Mouse (Mus musculus): ENCODE results near the gene Csnk2a2.
A peak's percentile ranks its signal among the peaks of the same experiment; 100 is the strongest.

Csnk2a2 gene

DNA sequence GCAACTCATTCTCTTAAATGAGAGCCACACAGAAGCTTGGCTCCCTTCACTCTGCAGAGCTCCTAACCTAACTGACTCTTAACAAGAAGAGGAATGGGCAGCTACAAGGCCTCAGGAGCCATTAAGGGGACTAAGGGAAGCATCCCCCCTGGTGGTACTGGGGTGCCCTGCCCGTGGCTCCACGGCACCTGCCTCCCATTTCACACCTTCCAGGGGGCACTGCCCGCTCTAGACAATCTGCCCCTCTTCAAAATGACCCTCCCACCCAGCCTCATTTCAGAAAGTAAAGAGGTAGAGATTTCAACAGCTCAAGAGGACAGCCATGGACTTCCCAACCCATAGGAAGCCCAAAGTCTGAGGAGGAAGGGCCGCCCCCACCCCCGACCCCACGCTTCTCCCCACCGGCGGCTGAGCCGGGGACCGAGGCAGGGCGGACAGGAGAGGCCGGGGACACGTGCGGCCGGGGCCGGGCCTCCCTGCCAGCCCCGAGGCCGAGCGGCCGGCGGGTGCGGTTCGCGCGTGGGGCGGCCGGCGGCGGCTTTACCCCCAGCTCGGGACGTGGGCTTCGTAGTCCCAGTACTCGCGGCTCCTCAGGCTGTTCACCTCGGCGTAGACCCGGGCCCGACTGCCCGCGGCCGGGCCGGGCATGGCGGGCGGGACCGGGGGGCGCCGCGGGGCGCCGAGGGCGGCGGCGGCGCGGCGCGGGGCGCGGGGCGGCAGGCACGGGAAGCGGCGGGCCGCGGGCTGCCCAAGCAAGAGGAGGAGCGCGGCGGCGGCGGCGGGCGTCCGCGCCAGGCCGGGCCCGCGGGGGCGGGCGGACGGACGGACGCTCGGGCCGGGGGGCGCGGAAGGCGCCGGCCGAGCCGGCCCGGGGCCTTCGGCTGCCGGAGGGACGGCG is 1.8 kb downstream of the Csnk2a2 start:
- no peak for DNase-seq (ENCODE audit: low read depth in 1 of 2, low spot score in 2 of 2)

- DNase-seq (ENCODE audit: low read depth in 1 of 2, low spot score in 2 of 2): no peak
These were observed 19.8 kb downstream of the Csnk2a2 start for GRCm38 (mm10) chr8:95470008-95470407.

DNA sequence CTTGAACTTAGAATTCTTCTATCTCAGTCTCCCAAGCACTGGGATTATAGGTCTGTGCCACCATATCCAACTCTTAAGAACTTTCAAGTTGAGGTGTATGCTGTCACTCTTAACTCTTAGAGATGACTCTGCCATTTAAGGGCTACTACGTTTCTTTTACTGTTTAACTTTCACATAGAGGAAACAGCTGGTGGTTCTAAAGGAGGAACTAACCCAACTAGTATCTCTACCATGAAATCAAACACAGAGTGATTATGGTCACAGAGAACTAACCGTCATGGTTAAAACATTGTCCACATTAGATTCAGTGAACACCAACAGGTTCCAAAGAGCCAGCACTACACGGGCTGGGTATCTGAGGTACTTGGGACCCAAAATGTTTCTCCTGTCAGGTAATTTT is 20.8 kb downstream of the Csnk2a2 start:
- no peak for DNase-seq (ENCODE audit: low read depth in 1 of 2, low spot score in 2 of 2)

DNA sequence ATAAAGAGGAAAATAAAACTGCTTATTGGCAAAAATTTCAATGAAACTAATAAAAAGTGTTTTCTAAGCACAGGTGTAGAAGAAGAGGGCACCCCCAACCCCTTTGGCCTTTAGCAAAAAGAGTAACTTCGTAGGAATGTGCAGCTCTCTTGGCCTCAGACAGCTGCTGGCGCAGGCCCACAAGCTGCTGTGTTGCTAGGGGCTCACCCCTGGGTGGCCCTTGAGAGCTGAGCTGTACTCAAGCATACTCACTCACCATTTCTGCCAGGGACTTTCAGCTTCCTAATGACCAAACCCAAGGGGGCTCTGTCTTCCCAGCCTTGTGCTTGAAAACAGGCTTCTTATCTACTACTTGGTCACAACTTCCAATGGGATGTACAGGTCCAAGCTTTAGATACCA is 23.3 kb downstream of the Csnk2a2 start:
- no peak for DNase-seq (ENCODE audit: low read depth in 1 of 2, low spot score in 2 of 2)

- DNase-seq (ENCODE audit: low read depth in 1 of 2, low spot score in 2 of 2): no peak
These were observed 37.3 kb downstream of the Csnk2a2 start for GRCm38 (mm10) chr8:95452518-95452917.

DNA sequence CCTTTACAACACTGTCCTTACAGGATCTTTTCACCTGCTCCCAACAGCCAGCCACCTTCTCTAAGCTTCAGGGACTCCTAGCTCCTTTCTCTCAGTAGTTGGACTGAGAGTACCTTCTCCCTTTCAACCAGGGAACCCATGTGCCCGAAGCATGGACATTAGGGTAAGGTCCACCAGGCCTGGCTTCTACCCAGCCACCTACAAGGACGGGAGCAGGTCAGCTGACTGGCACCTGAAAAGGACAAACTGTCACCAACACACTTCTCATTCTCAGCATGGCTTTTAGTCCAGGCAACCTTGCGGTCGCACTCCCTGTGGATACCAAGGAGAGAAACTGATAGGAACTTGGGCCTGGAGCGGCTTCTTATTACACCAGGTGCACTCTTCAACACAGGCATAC is 39.6 kb downstream of the Csnk2a2 start:
- DNase-seq (ENCODE audit: low read depth in 1 of 2, low spot score in 2 of 2): no peak

GRCm38 (mm10) chr8:95447661-95448060 is 42.2 kb downstream of the Csnk2a2 start:
- no peak for DNase-seq (ENCODE audit: low read depth in 1 of 2, low spot score in 2 of 2)

DNA sequence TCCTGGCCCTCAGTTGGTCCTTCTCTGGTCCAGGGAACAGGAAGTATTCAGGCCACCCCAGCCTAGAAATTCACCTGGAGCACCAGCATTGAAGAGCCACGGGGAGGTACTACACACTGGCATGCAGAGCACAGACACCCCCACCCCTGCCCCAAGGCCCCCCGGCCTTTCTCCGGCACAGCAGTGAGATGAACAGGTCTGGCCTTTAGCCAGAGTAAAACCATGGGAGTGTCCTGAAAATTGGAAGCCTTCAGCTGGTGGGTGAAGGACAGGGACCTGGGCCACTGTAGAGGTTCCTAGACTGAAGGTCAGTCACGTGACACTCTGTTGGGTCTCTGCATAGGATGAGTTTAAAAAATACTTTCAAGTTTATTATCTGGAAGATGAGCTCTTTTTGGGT is 44.8 kb downstream of the Csnk2a2 start:
- DNase-seq (ENCODE audit: low read depth in 1 of 2, low spot score in 2 of 2): no peak

DNA sequence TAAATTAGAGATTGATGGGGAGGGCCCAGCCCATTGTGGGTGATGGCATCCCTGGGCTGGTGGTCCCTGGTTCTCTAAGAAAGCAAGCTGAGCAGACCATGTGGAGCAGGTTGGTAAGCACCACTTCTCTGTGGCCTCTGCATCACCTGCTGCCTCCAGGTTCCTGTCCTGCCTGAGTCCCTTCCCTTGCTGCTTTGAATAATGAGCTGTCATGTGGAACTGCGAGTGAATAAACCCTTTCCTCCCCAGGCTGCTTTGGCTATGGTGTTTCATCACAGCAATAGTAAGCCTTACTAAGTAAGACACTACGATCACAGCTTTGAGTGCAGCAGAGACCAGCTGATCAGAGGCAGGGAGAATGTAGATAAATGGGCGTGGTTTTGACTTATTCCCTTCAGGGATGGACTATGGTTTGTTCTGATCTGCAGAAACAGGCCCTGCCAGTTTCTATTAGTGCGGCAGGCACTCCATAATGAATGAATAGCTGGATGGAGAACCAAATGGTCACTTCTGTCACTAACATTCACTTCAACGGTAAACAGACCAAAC is 48.3 kb downstream of the Csnk2a2 start:
- no peak for DNase-seq (ENCODE audit: low read depth in 1 of 2, low spot score in 2 of 2)

DNA sequence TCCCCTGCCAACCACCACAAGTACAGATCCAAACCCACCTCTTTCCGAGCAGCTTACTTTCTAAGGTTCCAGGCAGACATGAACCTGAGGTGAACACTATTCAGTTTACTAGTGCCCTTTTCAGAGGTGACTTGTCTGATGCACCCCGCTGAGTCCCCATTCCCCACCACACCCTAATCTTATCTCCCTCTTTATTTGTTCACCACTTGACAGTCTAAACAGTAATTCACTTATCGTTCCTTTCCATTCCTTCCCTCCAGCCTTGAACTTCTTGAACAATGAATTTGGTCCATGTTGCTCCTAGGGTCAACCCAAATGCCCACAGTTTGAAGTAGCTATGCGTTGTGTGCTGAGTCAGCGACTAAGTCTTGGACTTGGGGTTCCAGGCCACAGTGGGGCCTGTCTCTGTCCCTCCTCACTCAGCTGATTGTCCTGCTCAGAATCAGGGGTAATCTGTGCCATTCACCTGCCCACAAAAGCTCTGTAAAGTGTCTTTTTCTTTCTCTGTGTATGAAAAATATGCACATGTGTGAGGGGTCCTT is 49.6 kb downstream of the Csnk2a2 start:
- DNase-seq (ENCODE audit: low read depth in 1 of 2, low spot score in 2 of 2): no peak

DNA sequence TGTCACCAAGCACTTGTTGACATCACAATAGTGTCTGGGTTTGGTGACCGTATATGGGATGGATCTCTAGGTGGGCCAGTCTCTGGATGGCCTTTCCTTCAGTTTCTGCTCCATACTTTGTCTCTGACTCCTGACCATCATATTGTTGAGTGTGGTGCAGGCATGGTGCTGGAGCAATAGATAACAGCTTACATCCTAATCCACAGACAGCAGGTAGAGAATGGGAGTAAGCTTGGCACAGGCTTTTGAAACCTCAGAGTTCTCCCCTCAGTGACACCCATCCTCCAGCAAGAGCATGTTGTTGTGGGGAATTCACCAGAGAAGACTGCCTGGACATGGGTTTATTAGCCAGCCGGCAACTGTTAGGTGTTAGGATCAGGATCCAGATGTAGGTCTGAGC is 50.4 kb downstream of the Csnk2a2 start:
- DNase-seq (ENCODE audit: low read depth in 1 of 2, low spot score in 2 of 2): no peak

DNA sequence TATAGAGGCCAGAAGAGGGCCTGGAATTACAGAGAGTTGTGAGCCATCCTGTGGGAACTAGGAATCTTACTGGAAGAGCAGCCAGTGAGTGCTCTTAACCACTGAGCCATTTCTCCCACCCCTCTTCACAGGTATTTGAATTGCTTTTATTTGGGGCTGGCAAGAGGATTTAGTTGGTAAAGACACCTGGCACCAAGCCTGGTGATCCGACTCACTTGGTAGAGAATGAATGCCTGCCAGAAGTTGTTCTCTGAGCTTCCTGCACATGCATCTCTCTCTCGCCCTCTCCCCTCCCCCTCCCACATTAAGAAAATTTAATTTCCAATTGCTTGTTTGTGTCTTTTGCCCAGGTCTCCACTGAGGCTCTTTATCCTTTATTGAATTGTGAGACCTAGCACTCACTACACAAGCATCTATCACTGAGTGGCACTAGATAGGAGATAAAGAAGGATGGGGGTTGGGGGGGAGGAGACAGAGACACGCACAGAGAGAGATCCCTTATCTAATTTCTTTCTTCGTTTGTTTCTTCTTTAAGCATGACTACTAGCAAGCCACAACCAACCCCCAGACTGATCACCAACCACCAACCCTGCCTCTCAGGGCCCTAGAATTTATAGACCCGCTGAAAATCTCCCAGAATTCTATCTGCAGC is 52.4 kb downstream of the Csnk2a2 start:
- DNase-seq (ENCODE audit: low read depth in 1 of 2, low spot score in 2 of 2): no peak

- no peak for DNase-seq (ENCODE audit: low read depth in 1 of 2, low spot score in 2 of 2)
These were observed 53.9 kb downstream of the Csnk2a2 start for GRCm38 (mm10) chr8:95435930-95436329.

- DNase-seq (ENCODE audit: low read depth in 1 of 2, low spot score in 2 of 2): no peak
These were observed 54.4 kb downstream of the Csnk2a2 start for GRCm38 (mm10) chr8:95435471-95435870.

GRCm38 (mm10) chr8:95434686-95435439 is 55.0 kb downstream of the Csnk2a2 start, which contains the start of gene Cfap20:
Gene Cfap20, minus strand, starts transcription at chr8:95434869.
- DNase-seq (ENCODE audit: low read depth in 1 of 2, low spot score in 2 of 2): peak; percentile 99 to 100

- DNase-seq (ENCODE audit: low read depth in 1 of 2, low spot score in 2 of 2): no peak
These were observed 55.6 kb downstream of the Csnk2a2 start for GRCm38 (mm10) chr8:95434233-95434632.

GRCm38 (mm10) chr8:95433124-95433523 is 56.7 kb downstream of the Csnk2a2 start:
- no peak for DNase-seq (ENCODE audit: low read depth in 1 of 2, low spot score in 2 of 2)

DNA sequence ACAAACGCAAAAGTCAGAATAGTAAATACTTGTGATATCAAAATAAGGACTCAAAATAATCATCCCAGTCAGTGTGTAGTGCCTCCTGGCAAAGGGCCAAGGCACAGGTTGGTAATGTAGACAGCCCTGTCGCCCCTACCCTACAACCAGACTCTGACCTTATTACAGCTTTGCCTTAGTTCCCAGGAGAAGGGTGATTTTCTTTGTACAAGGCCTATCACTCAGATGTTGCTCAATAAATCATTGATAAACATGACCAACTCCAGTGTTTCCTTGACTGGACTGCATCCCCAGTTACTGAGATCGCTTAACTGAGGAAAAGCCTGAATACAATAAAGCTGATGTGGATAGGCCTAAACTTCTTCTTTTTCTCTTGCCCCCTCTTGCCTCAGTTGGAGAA is 57.4 kb downstream of the Csnk2a2 start:
- no peak for DNase-seq (ENCODE audit: low read depth in 1 of 2, low spot score in 2 of 2)

GRCm38 (mm10) chr8:95429945-95430344 is 59.9 kb downstream of the Csnk2a2 start:
- no peak for DNase-seq (ENCODE audit: low read depth in 1 of 2, low spot score in 2 of 2)

DNA sequence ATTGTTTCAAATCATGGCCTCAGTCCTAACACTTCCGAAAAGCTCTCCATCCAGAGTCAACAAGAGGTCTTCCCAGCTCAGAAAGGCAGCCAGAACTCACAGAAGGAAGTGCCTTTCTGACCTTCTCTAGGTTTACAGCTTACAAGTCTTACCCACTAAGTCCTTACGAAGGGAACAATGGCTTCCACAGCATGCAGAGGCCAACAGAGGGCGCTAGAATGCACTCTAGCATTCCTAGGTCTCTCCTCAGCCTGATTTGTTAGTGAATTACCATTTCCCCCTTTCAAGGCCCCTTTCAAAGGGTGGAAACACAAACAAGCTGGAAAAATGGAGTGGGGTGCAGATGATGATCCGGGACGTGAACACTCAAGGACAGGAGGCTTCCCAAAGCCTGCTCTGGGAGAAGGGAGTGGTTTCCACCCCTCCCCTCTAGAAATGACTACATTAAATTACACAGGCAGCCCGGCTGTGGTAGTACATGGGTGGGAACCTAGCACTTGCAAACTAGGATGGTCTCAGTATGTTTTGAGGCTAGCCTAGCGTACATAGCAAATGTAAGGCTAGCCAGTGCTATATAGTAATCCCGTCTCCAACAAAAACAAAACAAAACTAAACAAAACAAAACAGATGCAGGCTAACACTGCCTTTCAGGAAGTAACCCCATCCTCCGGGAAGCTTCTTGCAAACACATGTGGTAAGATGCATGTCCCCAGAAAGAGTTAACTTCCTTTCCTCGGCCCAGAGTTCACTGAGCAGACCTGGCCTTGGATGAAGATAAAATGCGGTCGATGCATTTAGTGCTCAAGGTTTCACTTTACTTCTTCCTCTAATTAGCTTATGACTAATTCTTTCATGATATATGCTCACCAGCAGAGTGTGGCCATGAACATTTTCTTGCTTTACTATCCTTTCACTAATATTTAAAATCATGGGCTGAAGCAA is 62.0 kb downstream of the Csnk2a2 start:
- DNase-seq (ENCODE audit: low read depth in 1 of 2, low spot score in 2 of 2): peak; percentile 22 to 43

Data from monocyte, adult 2 months (primary cell).